Mouse (Mus musculus) ovary, postnatal 14 days (tissue): ENCODE data around the gene Gm21885.

Source experiments
- DNase-seq: peaks from one replicate; pipeline ENCODE4 v3.0.0; 2022; ENCODE audit warnings: low spot score

Gene Gm21885

GRCm38 (mm10) chr11:94268761-94269160 is 12.9 kb upstream of the Gm21885 start:
- DNase-seq: no peak

GRCm38 (mm10) chr11:94269906-94270305 is 11.8 kb upstream of the Gm21885 start:
- no peak for DNase-seq

GRCm38 (mm10) chr11:94271015-94271414 is 10.7 kb upstream of the Gm21885 start:
- no peak for DNase-seq

- no peak for DNase-seq
Measured at GRCm38 (mm10) chr11:94272960-94273927, 8.4 kb upstream of the Gm21885 start.

- no peak for DNase-seq
Measured at GRCm38 (mm10) chr11:94274206-94274867, 7.3 kb upstream of the Gm21885 start.

- DNase-seq: no peak
Measured at GRCm38 (mm10) chr11:94275226-94275625, 6.4 kb upstream of the Gm21885 start.

- DNase-seq: no peak
Measured at GRCm38 (mm10) chr11:94275686-94276085, 6.0 kb upstream of the Gm21885 start.

GRCm38 (mm10) chr11:94276869-94277337 is 4.8 kb upstream of the Gm21885 start:
- peak; percentile 86 for DNase-seq

GRCm38 (mm10) chr11:94282291-94282690 is 618 bp downstream of the Gm21885 start:
- no peak for DNase-seq

GRCm38 (mm10) chr11:94283536-94284099 is 1.9 kb downstream of the Gm21885 start:
- DNase-seq: no peak

- no peak for DNase-seq
Measured at GRCm38 (mm10) chr11:94285886-94286574, 4.4 kb downstream of the Gm21885 start.

GRCm38 (mm10) chr11:94287105-94287504 is 5.4 kb downstream of the Gm21885 start:
- DNase-seq: no peak

- no peak for DNase-seq
Measured at GRCm38 (mm10) chr11:94290062-94290740, 8.5 kb downstream of the Gm21885 start.

- DNase-seq: no peak
Measured at GRCm38 (mm10) chr11:94294996-94295845, 13.5 kb downstream of the Gm21885 start.

- no peak for DNase-seq
Measured at GRCm38 (mm10) chr11:94312733-94313132, 31.1 kb downstream of the Gm21885 start.

- no peak for DNase-seq
Measured at GRCm38 (mm10) chr11:94314098-94314652, 32.5 kb downstream of the Gm21885 start.

GRCm38 (mm10) chr11:94315308-94315707 is 33.6 kb downstream of the Gm21885 start:
- DNase-seq: no peak

- no peak for DNase-seq
Measured at GRCm38 (mm10) chr11:94316528-94316927, 34.9 kb downstream of the Gm21885 start.

GRCm38 (mm10) chr11:94317014-94317413 is 35.3 kb downstream of the Gm21885 start:
- no peak for DNase-seq

GRCm38 (mm10) chr11:94317515-94317914 is 35.8 kb downstream of the Gm21885 start:
- DNase-seq: no peak
